Mouse (Mus musculus): ENCODE data around the gene Zmiz1.

DNA sequence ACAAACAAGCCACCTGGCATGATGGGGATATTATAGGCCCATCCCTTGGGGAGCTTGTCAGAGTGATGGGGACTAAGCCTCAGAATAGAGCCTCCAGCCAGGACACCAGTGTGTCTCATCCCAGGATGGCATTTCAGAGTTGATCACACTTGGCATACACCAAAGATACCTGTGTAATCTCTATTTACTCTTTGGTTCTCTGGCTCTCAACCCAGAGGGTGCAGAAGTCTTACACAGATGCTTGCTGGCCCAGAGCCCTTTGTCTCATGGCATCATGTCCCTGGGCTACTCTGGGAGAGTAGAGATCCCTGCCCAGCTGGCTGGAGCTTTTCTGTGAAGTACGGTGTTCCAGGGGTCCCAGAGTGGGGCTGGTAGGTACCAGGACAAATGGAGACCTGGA, 78.4 kb downstream of the Zmiz1 start:
- TF ChIP-seq CTCF (IDR thresholded peaks at IDR 0.05) = no peak
- TF ChIP-seq EP300 (IDR thresholded peaks at IDR 0.05) = no peak
